Mouse (Mus musculus) heart, postnatal 36 days (tissue): Measurements from ENCODE around the gene Utp18. TPM values are rescaled to one million over a fixed set of nuclear protein-coding genes. Genes with fewer than 3 reads are reported as not detected.

Experiments
- DNase-seq, 2 experiments: peaks; one replicate each; pipeline ENCODE4 v3.0.0; 2021 to 2022
- intact Hi-C: fragments of 180-260 bp; cut with DNase I; formaldehyde crosslinking; loops from one replicate; pipeline ENCODE4 v1.15.1; 2025
- total RNA-seq, 2 experiments: library from RNA; stranded (reverse); gene quantifications; 2 replicates each; pipeline ENCODE4 v1.2.3; 2021

Gene Utp18
- total RNA-seq, 2 experiments from 2014 or later: 9.7 to 10.0 TPM

DNA sequence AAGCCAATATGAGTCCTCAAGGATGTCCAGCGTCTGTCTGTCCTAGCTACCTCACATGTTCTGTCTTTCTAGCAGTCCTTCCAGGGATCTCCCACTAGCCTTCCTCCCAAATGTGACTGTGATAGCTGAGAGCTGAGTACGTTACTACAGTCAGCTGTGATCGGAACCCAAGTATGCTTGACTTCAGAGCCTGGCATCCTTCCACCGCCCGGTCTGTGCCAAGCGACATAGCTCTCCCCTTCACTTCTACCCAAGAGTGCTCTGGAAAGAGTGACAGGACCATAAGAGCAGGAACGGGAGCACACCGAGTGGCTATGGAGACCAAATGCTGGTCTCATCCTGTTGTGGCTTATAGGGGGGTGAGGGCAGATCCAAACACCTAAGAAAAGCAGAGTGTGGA is 55.6 kb downstream of the Utp18 start:
- intact Hi-C loops: no loop called here
- no peak for DNase-seq

GRCm38 (mm10) chr11:93829327-93829679 is 56.3 kb downstream of the Utp18 start:
- no peak for DNase-seq
- intact Hi-C loops: no loop called here

DNA sequence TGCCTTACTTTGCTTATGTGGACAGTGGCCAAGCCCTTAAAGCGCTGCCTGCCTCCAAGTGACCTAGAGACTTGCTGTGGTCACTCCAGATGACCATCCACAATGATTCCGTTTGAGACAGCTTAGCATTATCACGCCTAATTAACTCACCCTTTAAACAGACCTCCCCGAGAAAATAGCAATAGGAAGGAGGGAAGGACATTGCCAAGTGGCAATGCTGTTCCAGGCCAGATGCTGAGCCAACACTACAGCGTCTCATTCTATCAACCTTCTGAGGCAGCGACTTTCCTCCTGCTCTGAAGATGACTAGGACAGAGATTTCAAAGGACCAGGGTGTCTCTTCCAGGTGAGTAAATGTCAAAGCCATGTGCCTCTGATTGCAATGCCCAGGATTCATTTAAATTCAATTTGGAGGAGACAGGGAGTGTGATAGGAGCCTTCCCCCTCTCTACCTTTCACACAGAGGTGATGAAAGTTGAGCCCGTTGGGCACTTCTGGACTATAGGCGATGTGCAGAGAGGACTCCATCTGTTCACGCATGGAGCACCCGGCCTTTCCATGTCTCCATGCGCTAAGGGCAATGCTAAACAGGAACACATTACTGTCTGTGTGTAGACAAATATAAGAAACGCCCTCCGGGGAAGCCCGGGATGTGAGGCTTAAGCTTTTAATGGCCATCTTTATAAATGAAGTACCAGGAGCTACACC is 56.8 kb downstream of the Utp18 start:
- intact Hi-C loops: no loop called here
- DNase-seq: no peak

GRCm38 (mm10) chr11:93822261-93822660 is 63.3 kb downstream of the Utp18 start:
- no peak for DNase-seq
- intact Hi-C loops: no loop called here

DNA sequence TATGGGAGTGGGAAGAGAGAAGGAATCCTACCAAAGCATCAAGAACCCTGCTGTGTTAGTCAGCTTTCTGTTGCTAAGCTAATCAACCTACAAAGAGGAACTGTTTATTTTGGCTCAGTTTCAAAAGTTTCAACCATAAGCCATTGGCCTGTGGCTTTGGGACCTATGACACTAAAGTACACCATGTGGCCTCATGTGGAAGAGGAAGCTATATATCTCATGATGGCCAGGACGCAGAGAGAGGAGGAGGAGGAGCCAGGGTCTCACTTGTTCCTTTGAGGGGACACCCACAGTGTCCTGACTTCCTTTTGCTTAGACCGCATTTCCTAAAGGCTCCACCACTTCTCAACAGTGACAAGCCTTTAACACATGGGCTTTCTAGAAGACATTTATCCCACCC is 64.0 kb downstream of the Utp18 start:
- DNase-seq: peak; percentile 4 to 8
- intact Hi-C loops: no loop called here

- intact Hi-C loops: no loop called here
- no peak for DNase-seq
These were observed 67.4 kb downstream of the Utp18 start for GRCm38 (mm10) chr11:93817966-93818738.

- no peak for DNase-seq
- intact Hi-C loops: loop anchor here (1.0 kb wide), 2 partner anchors 262 to 310 kb away; no protein-coding TSS in a partner anchor
These were observed 72.6 kb downstream of the Utp18 start for GRCm38 (mm10) chr11:93812955-93813354.

DNA sequence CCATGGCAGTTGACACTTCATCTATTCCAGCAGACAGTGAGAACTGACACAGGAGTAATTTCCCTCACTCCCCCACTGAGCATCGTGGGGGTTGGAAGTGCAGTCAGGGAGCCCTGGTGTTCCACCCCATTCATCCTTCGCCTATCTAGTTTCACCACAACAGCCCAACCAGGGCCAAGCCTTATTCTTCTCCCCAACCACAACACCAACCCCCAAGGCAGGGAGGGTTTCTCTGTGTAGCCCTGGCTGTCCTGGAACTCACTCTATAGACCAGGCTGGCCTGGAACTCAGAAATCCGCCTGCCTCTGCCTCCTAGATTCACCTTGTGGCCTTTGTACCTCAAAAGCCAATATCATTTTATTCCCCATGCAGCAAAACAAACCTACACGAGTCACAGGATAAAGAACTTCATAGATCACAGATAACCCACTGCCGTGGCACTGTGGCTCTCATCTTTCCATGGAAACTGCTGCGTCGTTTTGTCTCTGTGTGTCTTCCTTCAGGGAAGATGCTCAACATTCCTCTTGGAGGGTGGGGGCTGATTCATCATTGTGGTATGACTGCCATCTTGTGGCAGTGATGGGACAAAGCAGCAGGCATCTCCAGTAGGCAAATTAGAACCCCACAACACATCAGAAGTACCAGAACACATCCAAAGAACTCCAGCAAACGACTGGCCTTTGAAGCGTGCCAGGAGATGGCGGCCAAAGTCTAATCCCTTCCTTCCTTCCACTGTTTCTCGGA is 73.3 kb downstream of the Utp18 start:
- DNase-seq: peak; percentile 22 to 29
- intact Hi-C loops: loop anchor here (1.0 kb wide), 2 partner anchors 261 to 309 kb away; no protein-coding TSS in a partner anchor

Other genes starting within 250 kb of the Utp18 start
- gene Mbtd1, start 86 bp upstream of the Utp18 start, total RNA-seq: 10 to 100 TPM; 14.5 to 18.1 TPM
- 1,000 to 10,000 TPM; 1,044 to 1,128 TPM for gene Nme2, start 70.5 kb upstream of the Utp18 start, total RNA-seq
- 10 to 100 TPM; 16.3 to 18.0 TPM for gene Gm20390, start 82.5 kb upstream of the Utp18 start, total RNA-seq
- gene Nme1, start 82.8 kb upstream of the Utp18 start, total RNA-seq: 10 to 100 TPM; 10.0 to 12.0 TPM
- 100 to 1,000 TPM; 147 to 159 TPM for gene Spag9, start 110.3 kb upstream of the Utp18 start, total RNA-seq